Mouse (Mus musculus) kidney, postnatal 14 days (tissue): ENCODE measurements around the gene Btbd35f15.
"Not testable (repeated sequence)": the region's sequence is repeated elsewhere in the genome, so short reads cannot be mapped to it uniquely, and the experiment has no call there.

Experiments
- DNase-seq: peaks from one replicate; pipeline ENCODE4 v3.0.0; 2022; ENCODE audit warnings: mixed read lengths

Btbd35f15 gene

GRCm38 (mm10) chrX:33577214-33577613 is at the start of gene Btbd35f15:
TSS of gene Btbd35f15 (minus strand) at chrX:33577314.
- DNase-seq, result not testable (repeated sequence)
